ENCODE assay signal across 28 mouse cellular contexts in the genomic region with DNA sequence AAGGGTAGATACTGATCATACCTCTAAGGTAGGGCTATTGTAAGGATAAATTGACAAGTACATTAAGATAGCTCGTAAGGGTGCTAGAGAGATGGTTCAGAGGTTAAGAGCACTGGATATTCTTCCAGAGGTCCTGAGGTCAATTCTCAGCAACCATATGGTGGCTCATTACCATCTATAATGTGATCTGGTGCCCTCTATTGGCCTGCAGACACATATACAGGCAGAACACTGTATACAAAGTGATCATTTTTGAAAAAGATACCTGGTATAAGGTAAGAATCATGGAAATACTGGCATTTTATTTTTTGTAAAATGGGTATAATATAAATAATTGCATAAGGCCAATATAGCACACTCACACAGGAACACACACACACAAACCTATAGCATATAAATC.
A peak's percentile ranks its signal among the peaks of the same experiment; 100 is the strongest.
DNase-seq lines count a peak whose midpoint lies in the region; ATAC-seq and TF ChIP-seq lines count a peak whose summit lies in the region.
"Had no signal": no experiment of that assay in that cellular context is flagged by ENCODE, and none has a peak within 500 bp of the region (broad histone marks: within the 10 kb centered on the region; RNA-seq: fewer than 3 reads in every experiment).

No protein-coding gene starts in this region.

- no peak overlapping the region for H3K4me2 ChIP-seq in heart, postnatal 0 days (ENCODE audit: low read depth, low read length)
- no peak overlapping the region for H3K4me2 ChIP-seq in stomach, postnatal 0 days (replicated peaks; ENCODE audit: low read depth)
- H3K4me2 ChIP-seq: embryonic facial prominence, embryonic 15.5 days; heart, embryonic 15.5 days; limb, embryonic 12.5 days; liver, embryonic 11.5 days; midbrain, embryonic 13.5 days; neural tube, embryonic 12.5 days had no signal

- TF ChIP-seq CTCF in heart, postnatal 0 days (IDR thresholded peaks at IDR 0.05; ENCODE audit: low read depth) = 0 out of 2 replicates have a peak, but pooled peaks have one; percentile 5
- TF ChIP-seq CTCF in left cerebral cortex, adult 2 months (IDR thresholded peaks at IDR 0.05) = peak; percentile 10
- peak; percentile 52 for TF ChIP-seq CTCF in stomach, postnatal 0 days (IDR thresholded peaks at IDR 0.05; ENCODE audit: low read depth)

- no peak for TF ChIP-seq EP300 in heart, postnatal 0 days (IDR thresholded peaks at IDR 0.05; ENCODE audit: low read depth)
- no peak for TF ChIP-seq EP300 in stomach, postnatal 0 days (optimal IDR thresholded peaks at IDR 0.05)

- no peak overlapping the region for H3K4me3 ChIP-seq in heart, postnatal 0 days (ENCODE audit: low read depth, low read length)
- no peak overlapping the region for H3K4me3 ChIP-seq in left cerebral cortex, adult 2 months
- no peak overlapping the region for H3K4me3 ChIP-seq in stomach, postnatal 0 days (ENCODE audit: low read depth, low read length)
- H3K4me3 ChIP-seq: embryonic facial prominence, embryonic 15.5 days; heart, embryonic 15.5 days; limb, embryonic 12.5 days; megakaryocyte, embryonic 14.5 days; midbrain, embryonic 13.5 days; neural tube, embryonic 12.5 days had no signal

- intact Hi-C loops in left cerebral cortex, adult 2 months (cut with DNase I) = loop anchor here (10.0 kb wide), 2 partner anchors 270 to 1280 kb away; no protein-coding TSS in a partner anchor
- intact Hi-C loops in left cerebral cortex, postnatal 36 days (cut with DNase I) = loop anchor here (10.0 kb wide), 1 partner anchor 1420 kb away; no protein-coding TSS in a partner anchor

- WGBS in heart, postnatal 0 days = 83% methylated on average over 1 of the region's 1 CpGs
- 69% methylated on average over 1 of the region's 1 CpGs for WGBS in stomach, postnatal 0 days

- ATAC-seq in heart, postnatal 0 days (ENCODE audit: insufficient read depth, low read depth) = no peak
- ATAC-seq in stomach, postnatal 0 days (ENCODE audit: low FRiP score, low TSS enrichment) = no peak
- ATAC-seq: forebrain, embryonic 14.5 days; liver, postnatal 0 days; midbrain, embryonic 13.5 days had no signal

- H3K9ac ChIP-seq in heart, postnatal 0 days (replicated peaks; ENCODE audit: low read depth, low read length) = no peak overlapping the region
- H3K9ac ChIP-seq in stomach, postnatal 0 days (ENCODE audit: low read length) = no peak overlapping the region
- H3K9ac ChIP-seq: embryonic facial prominence, embryonic 15.5 days; heart, embryonic 15.5 days; limb, embryonic 12.5 days; liver, postnatal 0 days; midbrain, embryonic 13.5 days; neural tube, embryonic 12.5 days had no signal

- no peaks in the 10 kb centered on the region for H3K4me1 ChIP-seq in heart, postnatal 0 days (ENCODE audit: control insufficient read depth, insufficient read depth)
- H3K4me1 ChIP-seq in stomach, postnatal 0 days (replicated peaks; ENCODE audit: control insufficient read depth, insufficient read depth) = no peaks in the 10 kb centered on the region
- H3K4me1 ChIP-seq: embryonic facial prominence, embryonic 15.5 days; heart, embryonic 15.5 days; limb, embryonic 12.5 days; megakaryocyte, embryonic 14.5 days; neural tube, embryonic 12.5 days had no signal

- H3K9me3 ChIP-seq in heart, postnatal 0 days (replicated peaks; ENCODE audit: control insufficient read depth, low read length) = no peaks in the 10 kb centered on the region
- H3K9me3 ChIP-seq in stomach, postnatal 0 days (ENCODE audit: control insufficient read depth, low read length) = no peaks in the 10 kb centered on the region
- H3K9me3 ChIP-seq: embryonic facial prominence, embryonic 15.5 days; heart, embryonic 15.5 days; limb, embryonic 12.5 days; megakaryocyte, embryonic 14.5 days; midbrain, embryonic 13.5 days; neural tube, embryonic 12.5 days had no signal

- H3K27me3 ChIP-seq in heart, postnatal 0 days (ENCODE audit: control insufficient read depth, insufficient read depth, low read length) = no peaks in the 10 kb centered on the region
- H3K27me3 ChIP-seq in stomach, postnatal 0 days (ENCODE audit: control insufficient read depth, insufficient read depth, low read length) = no peaks in the 10 kb centered on the region
- H3K27me3 ChIP-seq: embryonic facial prominence, embryonic 15.5 days; heart, embryonic 15.5 days; limb, embryonic 12.5 days; megakaryocyte, embryonic 14.5 days; midbrain, embryonic 13.5 days; neural tube, embryonic 12.5 days had no signal

- H3K36me3 ChIP-seq in heart, postnatal 0 days (replicated peaks; ENCODE audit: control insufficient read depth, insufficient read depth, low read length) = no peaks in the 10 kb centered on the region
- H3K36me3 ChIP-seq in stomach, postnatal 0 days (ENCODE audit: control insufficient read depth, insufficient read depth, low read length) = no peaks in the 10 kb centered on the region
- H3K36me3 ChIP-seq: embryonic facial prominence, embryonic 15.5 days; heart, embryonic 15.5 days; limb, embryonic 12.5 days; midbrain, embryonic 13.5 days; neural tube, embryonic 12.5 days had no signal

- no peak overlapping the region for H3K27ac ChIP-seq in heart, postnatal 0 days (ENCODE audit: low read depth)
- H3K27ac ChIP-seq in left cerebral cortex, adult 2 months = no peak overlapping the region
- H3K27ac ChIP-seq in stomach, postnatal 0 days (replicated peaks) = no peak overlapping the region
- H3K27ac ChIP-seq: embryonic facial prominence, embryonic 15.5 days; heart, embryonic 15.5 days; limb, embryonic 12.5 days; midbrain, embryonic 13.5 days; neural tube, embryonic 12.5 days had no signal

- no peak for DNase-seq in heart, postnatal 0 days (ENCODE audit: low spot score)
- no peak for DNase-seq in heart, adult 8-10 months (ENCODE audit: low spot score)
- no peak for DNase-seq in left cerebral cortex, adult 2 months (ENCODE audit: extremely low spot score in 1 of 2, low spot score in 2 of 2)
- DNase-seq in left cerebral cortex, postnatal 36 days (ENCODE audit: low spot score in 2 of 2) = no peak
- DNase-seq in ES-CJ7 (ENCODE audit: low read depth, low spot score) = peak; percentile 14
- no peak for DNase-seq in stomach, postnatal 0 days (ENCODE audit: low spot score)
- DNase-seq in adrenal gland, adult (ENCODE audit: inconsistent age in 2 of 2, low spot score in 1 of 2) = no peak
- DNase-seq: adrenal gland, adult 2 months; cerebellum, adult 11-12 months; cerebellum, postnatal 14 days; gastrocnemius, postnatal 25 days; heart, postnatal 4 days; kidney, adult 18-20 months; kidney, postnatal 10 days; liver, postnatal 0 days; lung, postnatal 36 days; retina, postnatal 1 day; right cerebral cortex, postnatal 25 days; spleen, adult 18-20 months; thymus, postnatal 14 days had no signal
